Mouse (Mus musculus): Measurements from ENCODE around the gene Frmd8.
"Not testable (repeated sequence)": the region's sequence is repeated elsewhere in the genome, so short reads cannot be mapped to it uniquely, and the experiment has no call there.

Gene Frmd8

DNA sequence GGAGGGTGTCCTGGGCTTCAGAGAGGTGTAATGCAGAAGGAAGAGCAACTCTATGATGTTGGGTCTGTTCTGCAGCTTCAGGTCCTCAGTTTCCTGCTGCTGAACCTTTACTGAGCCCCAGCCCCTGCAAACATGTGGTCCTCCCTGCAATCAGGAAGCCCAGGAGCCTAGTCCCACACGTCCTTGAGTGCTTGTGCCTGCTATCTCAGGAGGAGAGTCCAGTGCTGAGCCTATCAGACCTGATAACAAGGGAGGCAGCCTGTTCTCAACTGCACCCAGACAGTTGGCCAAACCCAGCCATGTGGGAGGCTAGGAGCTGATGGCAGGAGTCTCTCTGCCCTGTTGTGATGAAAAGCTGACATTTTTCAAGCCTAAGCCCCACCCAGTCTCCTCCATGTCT, 8.9 kb upstream of the Frmd8 start:
- DNase-seq, result no peak

DNA sequence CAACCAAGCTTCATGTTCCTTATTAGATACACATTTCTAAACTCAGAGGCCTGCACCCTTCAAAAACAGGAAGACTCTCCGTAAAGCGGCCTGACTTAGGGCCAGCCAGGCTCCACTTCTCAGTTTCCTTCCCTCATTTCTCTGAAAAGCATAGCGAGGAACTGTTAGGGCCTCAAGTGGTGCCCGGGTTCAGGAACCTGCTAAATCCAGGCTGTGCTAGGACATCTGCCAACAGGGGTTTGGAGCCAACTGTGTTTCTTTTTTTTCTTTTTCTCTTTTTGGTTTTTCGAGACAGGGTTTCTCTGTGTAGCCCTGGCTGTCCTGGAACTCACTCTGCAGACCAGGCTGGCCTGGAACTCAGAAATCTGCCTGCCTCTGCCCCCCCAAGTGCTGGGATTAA, 7.0 kb upstream of the Frmd8 start:
- DNase-seq, result not testable (repeated sequence)

DNA sequence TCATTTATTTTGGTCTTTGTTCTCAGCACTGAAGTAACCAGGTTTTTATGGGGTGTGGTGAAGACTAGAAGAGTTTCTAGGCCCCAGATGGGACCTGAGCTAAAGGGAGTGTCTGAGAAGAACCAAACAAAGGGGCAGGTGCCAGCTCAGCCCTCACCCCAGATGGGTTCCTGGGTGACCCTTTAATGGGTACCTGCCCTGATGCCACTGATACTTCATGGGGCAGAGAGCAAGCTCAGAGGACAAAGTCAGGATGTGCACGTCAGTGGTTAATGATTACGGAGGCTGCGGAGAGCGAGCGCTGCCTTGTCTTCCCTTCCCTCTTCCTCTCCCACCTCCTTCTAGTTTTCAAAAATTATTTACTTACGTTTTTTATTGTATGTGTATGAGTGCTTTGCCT, 6.1 kb upstream of the Frmd8 start:
- DNase-seq, result no peak

DNA sequence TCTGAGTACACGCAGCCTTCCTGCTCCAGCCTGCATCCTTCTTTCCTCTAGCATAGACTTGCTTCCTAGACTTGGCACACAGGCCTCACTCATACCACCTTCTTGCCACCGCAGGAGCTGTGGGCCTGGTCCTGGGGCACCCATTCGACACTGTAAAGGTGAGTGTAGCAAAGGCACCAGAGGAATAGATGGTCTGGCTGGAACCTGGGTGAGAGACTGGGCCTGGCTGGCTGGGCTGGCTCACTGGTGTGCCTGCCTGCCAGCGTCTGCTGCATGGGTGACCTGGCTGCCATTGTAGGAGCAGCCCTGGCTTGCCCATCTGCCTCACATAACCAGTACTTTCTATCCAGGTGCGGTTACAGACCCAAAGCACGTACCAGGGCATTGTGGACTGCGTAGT, 4.7 kb upstream of the Frmd8 start:
- DNase-seq, result no peak

DNA sequence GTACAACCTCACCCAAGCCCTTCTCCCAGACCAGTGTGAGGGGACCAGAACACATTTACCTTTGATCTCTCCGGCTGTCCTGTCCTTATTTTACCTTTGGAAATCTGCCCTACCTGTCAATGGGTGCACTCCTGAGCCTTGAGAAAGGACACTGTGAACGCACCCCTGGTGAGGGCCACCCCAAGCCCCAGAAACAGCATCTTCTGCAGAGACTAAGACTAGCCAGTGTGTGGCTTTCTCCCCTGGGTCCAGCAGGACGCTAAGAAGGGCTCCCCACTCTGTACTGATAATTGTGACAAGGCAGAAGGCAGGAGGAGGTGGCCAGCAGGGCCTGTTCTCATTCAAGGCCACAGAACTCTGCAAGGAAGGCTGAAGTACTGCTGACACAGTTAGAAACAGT, 3.8 kb upstream of the Frmd8 start:
- no peak for DNase-seq

DNA sequence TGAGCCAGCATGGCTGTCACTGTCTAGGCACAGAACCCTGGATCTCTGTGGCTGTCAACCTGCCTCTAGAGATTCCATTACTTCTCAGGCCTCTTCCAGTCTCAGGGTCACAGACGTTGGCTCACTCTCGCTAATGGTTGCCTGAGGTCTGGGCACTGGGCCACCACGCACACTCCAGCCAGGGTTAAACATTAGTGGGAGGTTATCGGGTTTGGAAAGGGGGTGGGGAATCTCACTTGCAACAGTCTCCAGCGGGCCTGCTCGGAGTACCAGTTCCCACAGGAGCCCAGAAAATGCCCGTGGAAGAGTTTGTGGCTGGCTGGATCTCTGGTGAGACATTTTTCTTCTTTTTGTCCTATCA, 3.3 kb upstream of the Frmd8 start:
- peak; percentile 79 for DNase-seq

DNA sequence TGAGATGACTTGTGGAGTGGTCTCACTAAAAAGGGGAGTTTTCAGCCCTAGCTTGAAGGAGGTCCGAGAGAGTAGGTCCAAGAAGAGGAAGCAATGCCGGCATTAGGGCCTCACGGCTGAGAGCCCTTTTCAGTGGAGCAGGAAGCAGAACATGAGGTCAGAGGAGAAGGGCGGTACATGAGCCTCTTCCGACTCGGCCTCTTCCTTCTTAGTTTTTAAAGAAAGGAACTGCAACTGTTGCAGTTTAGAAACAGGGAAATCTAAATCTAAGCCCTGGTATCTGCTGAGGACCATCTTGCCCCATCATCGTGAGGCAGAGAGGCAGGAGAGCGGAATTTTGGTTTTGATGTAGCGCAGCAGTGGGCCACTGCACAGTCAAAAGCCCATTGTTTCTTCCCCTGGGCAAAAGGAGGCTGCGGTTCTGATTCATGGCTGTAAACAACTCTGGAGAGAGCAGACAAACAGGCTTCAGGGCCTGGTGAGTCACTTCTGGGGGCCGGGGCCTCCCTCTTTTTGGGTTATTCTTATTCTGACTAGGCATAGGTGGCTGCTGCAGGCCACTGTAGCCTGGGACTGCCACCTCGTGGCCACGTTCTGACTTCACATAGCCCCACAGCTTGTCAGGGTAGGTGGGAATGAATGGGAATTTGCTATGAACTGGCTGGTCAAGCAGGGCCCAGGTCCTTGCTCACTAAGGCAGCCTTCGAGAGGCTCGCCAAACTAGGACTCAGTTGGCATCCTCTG, 2.7 kb upstream of the Frmd8 start, which contains the start of gene Slc25a45:
Gene Slc25a45, plus strand, starts transcription at position 191 of the 744 bp plus-strand sequence.
- DNase-seq, result peak; percentile 88

DNA sequence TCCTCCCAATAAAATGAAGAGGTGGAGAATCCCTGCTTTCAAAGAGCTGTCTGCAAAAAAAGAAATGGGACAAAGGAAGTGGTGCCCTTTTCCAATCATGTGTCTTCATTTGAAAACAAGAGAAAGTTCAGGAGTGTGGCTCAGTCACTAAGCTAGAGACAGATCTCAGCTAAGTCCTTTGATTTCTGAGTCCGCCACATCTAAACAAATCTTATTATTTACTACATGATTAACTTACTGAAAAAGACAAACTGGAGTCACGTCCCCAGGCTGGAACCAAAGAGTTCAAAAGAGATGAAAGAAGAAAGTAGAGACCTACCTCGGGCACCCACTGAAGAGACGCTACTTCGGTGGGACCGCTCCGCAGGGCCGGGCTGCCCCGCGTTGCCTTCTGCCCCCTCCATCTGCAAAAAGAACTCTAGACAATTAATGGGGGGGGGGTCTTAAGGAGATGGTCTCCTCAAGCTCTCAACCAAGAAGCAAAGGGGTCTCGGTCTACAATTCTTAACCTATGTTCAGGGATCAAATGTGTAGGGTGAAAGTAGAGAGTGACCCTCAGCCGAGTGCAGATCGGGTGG, 594 bp downstream of the Frmd8 start:
- no peak for DNase-seq

DNA sequence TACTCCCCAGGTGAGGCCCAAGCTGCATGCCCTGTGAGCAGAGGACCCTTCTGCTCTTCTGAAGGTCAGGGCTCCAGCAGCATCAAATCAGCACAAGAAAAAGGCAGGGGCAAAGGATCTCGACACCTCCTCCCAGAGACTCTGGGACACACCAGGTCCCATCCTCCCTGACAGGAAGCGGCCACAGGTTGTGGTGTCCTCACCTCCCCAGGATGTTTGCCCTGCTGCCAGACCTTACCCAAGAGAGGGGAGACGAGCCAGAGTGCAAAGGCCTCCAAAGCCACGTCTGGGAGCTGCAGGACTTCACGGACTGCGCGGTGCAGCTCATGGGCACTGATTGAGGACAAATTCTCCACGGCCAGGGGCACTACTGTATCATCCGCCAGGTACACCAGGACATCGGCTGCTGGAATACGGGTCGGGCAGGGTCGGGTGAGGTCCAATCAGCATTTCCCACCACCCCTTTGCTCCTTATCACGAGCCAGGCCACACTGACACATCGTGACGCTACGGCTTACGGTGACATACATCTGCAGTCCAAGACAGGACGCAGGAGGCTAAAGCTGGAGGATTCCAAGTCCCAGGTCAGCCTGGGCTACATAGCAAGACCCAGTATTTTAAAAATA, 2.0 kb downstream of the Frmd8 start:
- no peak for DNase-seq

DNA sequence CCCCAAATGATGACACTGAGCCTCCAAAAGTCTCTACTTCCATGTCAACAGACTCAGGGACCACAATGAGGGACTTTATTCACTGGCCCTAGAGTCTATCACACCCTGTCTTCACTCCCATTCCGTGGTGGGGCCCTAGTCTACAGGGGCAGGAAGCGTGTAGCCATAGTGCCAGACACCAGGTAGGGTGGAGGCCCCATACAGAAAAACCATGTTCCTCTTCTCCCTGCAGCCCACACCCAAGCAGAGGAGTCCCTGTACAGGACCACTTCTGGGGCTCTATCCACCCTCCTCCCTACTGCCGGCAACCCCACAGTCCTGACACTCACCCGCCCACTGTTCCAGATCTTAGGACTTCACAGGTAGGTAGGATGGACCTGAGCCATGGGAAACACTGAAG, 2.5 kb downstream of the Frmd8 start:
- DNase-seq, result no peak

DNA sequence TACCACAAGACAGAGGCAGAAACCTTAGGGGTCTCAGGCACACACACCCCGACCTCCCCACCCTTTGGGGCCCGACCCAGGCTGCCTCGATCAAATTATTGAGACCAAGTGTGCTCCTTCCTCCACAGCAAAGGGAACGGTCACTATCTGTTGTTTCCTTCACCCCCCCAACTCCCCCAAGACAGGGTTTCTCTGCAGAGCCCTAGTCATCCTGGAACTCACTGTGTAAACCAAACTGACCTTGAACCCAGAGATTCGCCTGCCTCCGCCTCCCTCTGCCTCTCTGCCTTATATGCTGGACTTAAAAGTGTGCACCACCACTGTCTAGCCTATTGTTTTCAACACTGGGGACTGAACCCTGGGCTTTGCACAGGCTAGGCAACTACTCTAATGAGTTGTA, 3.4 kb downstream of the Frmd8 start:
- peak; percentile 38 for DNase-seq

DNA sequence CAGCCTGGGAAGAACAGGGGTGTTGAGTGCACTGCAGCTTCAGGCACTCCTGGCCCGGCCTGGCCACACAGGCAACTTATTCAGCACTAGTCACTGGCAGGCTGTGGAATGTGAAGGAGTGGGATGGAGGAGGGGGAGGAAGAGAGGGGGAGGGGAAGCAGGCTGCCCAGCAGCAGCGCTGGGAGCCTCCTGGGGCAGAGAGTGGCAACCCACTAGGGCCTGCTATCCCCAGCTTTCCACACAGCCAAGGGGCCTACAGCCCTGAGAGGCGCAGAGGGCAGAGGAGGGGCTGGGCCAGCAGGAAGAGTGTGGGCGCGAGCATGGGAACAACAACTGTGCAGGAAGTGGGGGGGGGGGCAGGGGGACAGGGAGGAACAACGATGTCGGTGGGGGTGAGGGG, 3.8 kb downstream of the Frmd8 start:
- peak; percentile 79 for DNase-seq

DNA sequence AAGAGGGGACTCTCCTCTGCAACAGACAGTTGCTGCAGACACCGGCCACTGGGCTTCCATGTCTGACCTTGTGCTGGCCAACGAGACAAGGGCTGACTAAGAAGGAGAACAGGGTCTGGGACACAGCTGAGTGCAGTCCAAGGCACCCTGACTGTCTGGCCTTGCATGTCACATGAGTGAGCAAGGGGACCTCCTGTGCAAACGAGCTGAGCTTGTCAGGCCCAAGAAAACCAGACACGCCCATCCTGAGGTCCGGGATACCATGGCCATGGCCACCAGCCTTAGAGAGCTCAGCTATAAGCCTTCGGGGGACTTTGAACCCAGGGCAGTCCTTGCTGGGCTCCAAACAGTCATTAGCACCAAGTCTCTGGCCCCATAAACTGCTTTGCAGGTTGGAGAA, 7.0 kb downstream of the Frmd8 start:
- DNase-seq, result no peak

DNA sequence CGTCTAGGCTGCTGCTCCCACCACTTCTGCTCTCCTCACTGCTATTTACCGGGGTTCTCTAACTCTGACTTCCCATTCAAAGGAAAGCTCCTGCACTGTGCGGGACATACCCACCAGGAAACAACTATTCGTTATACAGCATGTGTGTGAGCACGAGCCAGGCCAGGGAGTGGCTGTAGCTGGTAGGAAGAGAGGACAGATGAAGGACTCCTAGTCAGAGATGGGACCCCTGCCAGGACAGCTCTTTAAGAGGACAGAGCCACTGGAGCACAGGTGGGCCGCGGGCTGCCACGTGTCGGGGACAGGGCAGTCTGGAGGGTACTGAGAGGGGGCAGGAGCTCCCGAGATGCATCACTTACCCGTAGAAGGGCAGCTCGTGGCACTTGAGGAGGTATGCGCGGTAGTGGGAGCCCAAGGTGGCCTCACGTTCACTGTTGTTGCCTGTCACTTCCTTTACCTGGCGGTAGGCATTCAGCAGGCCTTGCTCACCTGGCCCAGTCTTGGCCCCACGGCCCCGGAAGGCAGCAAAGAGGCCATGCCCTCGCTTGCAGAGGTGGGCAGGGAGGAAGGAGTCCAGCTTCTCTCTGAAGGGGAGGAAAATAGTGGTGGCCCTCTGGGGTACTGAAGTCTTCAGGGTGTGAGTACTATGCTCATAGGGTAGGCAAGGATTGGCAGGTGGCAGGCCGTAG, 10.2 kb downstream of the Frmd8 start:
- DNase-seq, result no peak

DNA sequence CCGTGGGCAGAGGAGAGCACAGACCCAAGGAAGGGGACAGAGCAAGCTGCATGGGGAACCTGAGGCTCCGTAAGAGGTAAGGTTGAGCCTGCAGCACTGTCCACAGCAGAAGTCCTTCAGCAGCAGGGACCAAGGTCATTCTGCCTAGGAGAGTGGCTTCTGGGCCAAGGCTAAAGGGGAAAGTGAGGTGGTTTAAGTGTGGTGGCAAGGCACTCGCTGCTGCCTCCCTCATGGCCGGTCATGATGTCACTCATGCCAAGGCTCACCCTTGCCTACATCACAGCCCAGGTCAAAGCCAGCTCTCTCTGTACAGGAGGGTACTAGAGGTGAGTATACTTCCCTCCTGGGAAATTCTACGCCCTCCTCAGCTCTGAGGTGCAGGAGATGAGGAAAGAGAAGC, 11.3 kb downstream of the Frmd8 start:
- no peak for DNase-seq

DNA sequence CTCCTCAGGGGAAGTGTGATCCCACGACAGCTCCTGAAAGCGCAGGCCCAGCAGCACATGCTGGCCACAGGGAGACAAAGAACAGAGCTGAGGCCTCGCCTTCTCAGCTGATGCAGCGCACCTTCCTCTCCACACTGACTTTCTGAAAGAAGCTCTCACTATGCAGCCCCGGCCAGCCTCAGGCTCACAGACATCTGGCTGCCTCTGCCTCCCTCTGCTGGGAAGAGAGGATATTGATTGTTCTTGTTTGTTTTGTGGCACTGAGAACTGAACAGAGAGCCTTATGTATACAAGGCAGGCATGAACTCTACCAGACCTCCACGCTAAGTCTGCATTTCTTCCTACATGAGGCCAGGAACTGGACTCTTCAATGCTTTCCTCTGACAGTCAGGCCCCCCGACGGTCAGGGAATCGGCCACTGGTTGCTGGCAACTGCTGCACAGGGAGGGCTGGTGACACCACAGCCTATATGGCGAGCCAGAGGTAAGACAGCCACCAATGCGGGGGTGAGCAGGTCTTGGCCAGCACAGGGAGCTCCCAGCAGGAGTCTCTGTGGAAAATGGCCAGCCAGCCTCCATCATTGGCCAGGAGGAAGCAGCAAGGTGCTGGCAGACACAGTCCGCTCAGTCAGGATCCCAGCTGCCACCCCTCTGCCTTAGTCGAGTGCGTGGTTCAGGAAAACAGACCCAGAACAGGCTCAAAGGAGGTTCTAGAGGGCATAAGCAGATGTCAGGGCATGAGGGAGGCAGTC, 12.6 kb downstream of the Frmd8 start:
- DNase-seq, result no peak

DNA sequence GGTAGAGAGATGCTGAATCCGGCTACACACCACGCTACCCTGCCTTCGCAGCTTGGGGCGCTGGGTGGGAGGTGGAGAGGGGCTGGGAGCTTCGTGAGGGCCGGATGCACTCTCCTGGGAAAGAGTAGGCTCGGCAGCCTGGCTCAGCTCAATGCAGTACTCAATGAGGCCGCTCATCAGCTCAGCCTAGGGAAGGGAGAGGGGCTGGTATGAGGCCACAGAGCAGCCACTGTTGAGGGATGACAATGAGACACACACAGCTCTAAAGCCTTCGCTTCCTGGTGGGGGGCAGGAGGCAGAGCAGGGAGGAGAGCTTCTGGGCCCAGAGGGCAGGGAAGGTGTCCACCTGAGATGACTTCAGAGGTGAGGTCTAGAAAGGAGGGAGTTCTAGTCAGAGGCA, 18.5 kb downstream of the Frmd8 start:
- DNase-seq, result no peak

DNA sequence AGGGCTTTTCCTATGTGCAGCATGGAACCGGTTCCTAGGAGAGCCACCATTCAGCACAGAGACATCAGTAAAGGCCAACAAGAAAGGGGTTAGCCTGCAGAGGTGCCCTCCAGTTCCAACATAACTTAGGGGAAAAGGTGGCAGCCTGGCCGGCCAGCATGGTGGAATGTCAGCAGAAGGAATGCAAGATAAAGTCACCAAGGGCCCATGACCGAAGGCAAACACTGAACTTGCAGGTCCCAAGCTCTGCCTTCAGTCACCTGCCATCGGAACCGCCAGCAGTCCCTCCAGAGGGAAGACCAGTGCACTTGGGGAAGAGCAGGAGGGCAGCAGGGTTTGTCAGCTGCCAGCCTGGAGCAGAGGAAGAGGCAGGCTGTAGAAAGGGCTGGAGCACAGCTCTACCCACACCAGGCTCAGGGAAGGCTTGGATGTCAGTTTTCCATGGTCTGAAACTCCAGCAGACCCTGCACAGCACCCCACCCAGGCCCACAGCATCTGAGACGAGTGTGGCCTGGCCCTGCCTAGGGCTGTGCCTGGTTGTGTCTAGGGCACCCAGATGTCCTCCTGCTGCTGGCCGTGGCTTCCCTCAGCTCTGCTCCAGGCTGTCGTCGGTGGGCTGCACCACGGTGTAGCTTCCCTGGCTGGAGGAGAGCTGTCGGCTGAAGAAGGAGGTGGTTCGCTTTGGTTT, 22.9 kb downstream of the Frmd8 start:
- DNase-seq, result no peak

DNA sequence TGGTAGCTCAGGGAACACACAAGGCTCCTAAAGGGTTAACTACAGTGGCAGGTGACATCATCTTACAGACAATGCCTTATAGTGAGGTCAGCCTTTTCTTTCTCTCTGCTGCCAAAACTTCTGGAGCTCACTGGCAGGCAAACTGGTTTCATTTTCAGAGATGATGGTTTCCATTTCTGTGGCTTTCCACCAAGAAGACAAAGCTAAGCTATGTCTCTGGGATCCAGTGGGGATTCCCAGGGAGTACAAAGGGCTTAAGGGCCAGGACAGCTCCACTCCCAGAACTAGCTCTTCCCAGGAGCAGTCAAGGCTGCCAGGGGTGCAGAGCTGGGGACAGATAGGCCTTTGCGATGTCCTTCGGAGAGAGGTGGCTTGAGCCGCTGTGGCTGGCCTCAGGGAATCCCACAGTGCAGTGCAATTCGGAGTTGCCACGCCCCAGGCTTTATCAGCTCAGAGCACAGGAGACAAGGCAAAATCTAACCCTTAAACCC, 23.5 kb downstream of the Frmd8 start:
- DNase-seq, result no peak

DNA sequence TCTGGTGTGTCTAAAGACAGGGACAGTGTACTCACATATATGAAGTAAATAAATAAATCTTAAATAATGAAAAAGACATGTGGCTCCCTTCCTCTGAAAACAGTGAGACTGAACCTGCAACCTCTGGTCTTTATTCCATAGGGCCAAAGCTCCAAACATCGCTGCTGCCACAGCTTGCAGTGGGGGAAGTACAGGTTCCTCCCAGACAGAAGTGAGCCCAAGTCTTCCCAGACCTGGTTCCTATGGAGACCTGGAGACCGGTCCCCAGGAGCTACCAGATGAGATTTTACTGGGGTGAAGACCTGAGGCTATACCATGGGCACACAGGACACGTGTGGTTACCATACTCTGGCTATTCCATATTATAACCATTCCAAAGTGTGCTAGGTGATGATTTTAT, 24.2 kb downstream of the Frmd8 start:
- DNase-seq, result no peak

DNA sequence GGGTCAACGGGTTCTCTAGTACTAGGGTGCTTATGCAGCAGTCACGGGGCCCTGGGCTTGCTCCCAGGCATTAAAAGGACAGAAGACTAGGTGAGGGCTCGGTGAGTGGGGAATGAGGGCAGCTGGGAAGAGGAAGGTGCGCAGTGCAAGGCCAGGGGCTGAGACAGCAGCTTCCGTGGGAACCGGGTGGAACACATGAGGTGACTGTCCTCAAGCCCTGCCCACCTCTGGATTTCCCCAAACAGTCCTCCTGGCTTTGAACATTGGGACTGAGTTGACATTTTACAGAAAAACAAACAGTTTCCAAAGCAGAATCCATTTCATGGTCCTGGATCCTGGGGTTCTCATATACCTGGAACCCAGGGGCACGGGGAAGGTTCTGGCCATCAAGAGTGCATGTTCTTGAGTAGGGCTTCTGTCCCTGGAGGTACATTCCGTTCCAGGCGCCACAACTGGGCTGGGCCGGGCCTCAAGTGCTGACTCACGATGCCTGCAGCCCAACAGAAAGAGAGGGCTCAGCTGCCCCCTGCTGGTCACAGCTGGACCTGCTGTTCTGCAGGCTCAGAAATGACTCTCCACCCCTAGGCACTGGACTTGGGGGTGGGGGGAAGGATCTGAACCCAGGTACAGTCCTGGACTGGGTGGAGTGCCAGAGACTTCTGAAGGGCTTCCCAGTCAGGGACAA, 25.1 kb downstream of the Frmd8 start:
- DNase-seq, result peak; percentile 98
